Mouse (Mus musculus) forebrain, postnatal 0 days (tissue): Measurements from ENCODE around the gene Mdga1. TPM values are rescaled to one million over a fixed set of nuclear protein-coding genes. Genes with fewer than 3 reads are reported as not detected.

Source experiments
- ATAC-seq: fragments of 200-750 bp; cut with Nextera tagmentation; 2 replicates; pipeline ENCODE4 v1.8.0; 2017; ENCODE audit warnings: mild to moderate bottlenecking, moderate library complexity
- DNase-seq: peaks from one replicate; pipeline ENCODE4 v3.0.0-alpha.2; 2015
- H3K27ac ChIP-seq: fragments of 300-500 bp; sonication (generic); 2 replicates; pipeline ENCODE4 v1.5.1; 2014; ENCODE audit warnings: low read depth, mild to moderate bottlenecking, antibody characterized with exemption, low read length, moderate library complexity, mixed read lengths
- H3K27me3 ChIP-seq: fragments of 300-500 bp; sonication (generic); 2 replicates; pipeline ENCODE4 v1.6.1; 2014; ENCODE audit warnings: mild to moderate bottlenecking, low read length, mixed read lengths; ENCODE audit not compliant: insufficient read depth
- H3K36me3 ChIP-seq: fragments of 300-500 bp; sonication (generic); 2 replicates; pipeline ENCODE4 v1.6.1; 2014; ENCODE audit warnings: mild to moderate bottlenecking, moderate library complexity; ENCODE audit not compliant: insufficient read depth
- H3K4me1 ChIP-seq: fragments of 300-500 bp; sonication (generic); 2 replicates; pipeline ENCODE4 v1.6.1; 2014; ENCODE audit warnings: antibody characterized with exemption; ENCODE audit not compliant: insufficient read depth
- H3K4me2 ChIP-seq: fragments of 300-500 bp; sonication (generic); 2 replicates; pipeline ENCODE4 v1.6.1; 2014; ENCODE audit warnings: low read depth, mild to moderate bottlenecking, moderate library complexity
- H3K4me3 ChIP-seq: fragments of 300-500 bp; sonication (generic); 2 replicates; pipeline ENCODE4 v1.5.1; 2014; ENCODE audit warnings: low read depth, low read length, mixed read lengths
- H3K9ac ChIP-seq: fragments of 300-500 bp; sonication (generic); 2 replicates; pipeline ENCODE4 v1.6.1; 2014; ENCODE audit warnings: mild to moderate bottlenecking
- H3K9me3 ChIP-seq: fragments of 300-500 bp; sonication (generic); 2 replicates; pipeline ENCODE4 v1.6.1; 2016; ENCODE audit warnings: low read length
- CTCF ChIP-seq: sonication (generic); IDR thresholded peaks from 2 replicates; pipeline ENCODE4 v1.5.1; 2016; ENCODE audit warnings: antibody characterized with exemption, control low read depth, low read depth
- WGBS: fragments of 180-500 bp; shearing (Covaris S2); extraction: QIAGEN DNeasy Blood & Tissue Kit; methylation state at CpG from one replicate; pipeline ENCODE4 v1.1.7; 2014; 5-methylcytosine and 5-hydroxymethylcytosine counted together
- polyA plus RNA-seq: library from polyadenylated mRNA; unstranded; fragments of >200 nt; fragmentation: Nextera tagmentation; extraction: Ambion mirVana; gene quantifications from 2 replicates; pipeline ENCODE4 v1.2.1, GENCODE M21; 2015
- total RNA-seq: library from RNA; depleted of rRNA; stranded (reverse); fragments of >200 nt; gene quantifications from 2 replicates; pipeline ENCODE4 v1.2.3, GENCODE M21; 2014

The Mdga1 gene
- total and polyA plus RNA-seq, 2 experiments from 2014 or later: 10.9 to 45.7 TPM

DNA sequence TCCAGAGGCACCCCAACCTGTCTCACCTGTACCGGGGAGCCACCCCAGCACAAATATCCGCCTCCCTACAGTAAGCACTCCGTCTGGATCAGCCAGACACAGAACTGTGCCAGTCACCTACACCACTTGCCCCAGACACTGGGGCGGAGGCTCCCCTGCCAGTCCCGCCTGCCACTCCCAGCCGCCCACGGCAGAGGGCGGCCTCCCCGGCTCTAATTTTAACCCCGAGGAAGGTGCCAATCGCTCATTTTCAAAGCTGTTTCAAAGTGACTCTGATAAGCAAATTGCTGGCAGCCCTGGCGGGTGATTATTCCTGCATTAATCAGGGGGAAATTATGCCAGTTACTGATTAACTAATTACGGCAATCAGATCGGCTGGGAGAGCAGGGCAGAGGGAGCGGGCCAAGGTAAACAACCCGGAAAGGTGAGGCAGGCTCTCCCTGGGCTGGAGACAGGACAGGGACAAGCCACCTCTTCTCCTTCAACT, 41.1 kb downstream of the Mdga1 start:
- H3K9me3 ChIP-seq: no peaks in the 10 kb centered on the region
- ATAC-seq: peak; percentile 25; the same call in 1 of the 2 replicates
- 32% methylated on average over 16 of the region's 16 CpGs for WGBS

DNA sequence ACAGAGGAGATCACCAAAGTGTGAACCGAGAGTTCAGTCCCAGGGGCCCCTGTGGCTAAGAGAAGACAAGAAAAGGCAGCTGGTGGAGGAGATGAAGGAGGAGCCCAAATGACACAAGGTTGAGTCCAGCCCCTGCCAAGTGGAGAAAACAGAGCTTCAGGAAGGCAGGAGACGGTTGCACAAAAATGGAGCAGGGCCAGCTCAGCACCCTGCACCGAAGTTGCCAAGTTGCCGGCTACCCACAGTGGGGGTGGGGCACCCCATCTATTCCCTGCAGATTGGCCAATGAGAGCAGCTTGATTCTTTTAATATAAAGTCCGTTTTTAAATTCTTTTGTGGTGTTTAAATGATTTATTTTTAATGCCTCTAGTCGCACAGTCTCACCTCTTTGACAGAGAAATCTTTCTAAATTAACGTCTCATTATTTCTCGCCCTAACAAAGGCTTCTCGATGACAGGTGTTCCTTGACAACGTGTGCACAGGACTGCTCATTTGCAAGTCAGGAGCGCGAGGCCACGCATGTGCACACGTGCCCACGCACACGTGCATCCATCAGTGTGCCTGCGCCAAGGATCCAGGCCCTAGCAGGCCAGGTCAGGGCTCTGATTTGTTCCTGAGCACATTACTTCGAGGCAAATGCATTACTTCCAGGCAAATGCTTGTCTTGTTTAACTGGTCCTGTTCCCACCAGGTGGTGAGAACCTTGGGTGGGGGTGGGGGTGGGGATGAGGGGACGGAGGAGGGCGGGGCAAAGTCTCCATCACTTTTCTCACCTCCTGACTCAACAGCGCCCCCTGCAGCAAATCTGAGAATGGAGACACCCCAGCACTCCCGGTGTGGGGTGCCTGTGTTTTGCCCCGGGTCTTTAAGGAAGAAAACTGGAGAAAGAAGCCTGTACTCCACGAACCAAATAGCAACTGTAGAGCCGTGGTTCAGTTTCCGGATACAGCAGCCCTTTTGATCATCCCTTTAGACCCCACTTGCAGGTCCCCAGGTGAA, 44.0 kb downstream of the Mdga1 start:
- WGBS: 38% methylated on average over 26 of the region's 26 CpGs
- peak; percentile 60 for DNase-seq

More for the DNA sequence above, 41.1 kb downstream of the Mdga1 start:
- H3K36me3 ChIP-seq: no peaks in the 10 kb centered on the region
- no peak overlapping the region for H3K4me2 ChIP-seq
- no peak overlapping the region for H3K4me3 ChIP-seq
- peak; percentile 62 for DNase-seq
- no peaks in the 10 kb centered on the region for H3K27me3 ChIP-seq
- no peaks in the 10 kb centered on the region for H3K4me1 ChIP-seq
- H3K9ac ChIP-seq: no peak overlapping the region
- no peak for TF ChIP-seq CTCF
- no peak overlapping the region for H3K27ac ChIP-seq

DNA sequence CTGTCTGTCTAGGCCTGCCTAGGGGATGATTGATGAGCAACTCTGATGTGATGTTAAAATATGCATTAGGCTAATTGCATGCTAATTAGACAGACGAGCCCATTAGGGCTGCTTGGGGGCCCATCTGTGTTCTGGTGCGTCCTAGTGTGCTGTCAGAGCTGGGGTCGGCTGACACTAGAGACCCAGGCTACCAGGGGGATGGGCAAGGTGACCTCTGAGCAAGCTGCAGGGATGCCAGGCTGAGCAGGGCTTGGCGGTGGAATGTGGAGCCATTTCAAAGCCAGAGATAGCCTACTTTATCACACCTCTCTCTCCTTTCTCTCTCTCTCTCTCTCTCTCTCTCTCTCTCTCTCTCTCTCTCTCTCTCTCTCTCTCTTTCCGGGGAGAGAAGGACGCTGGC, 49.8 kb downstream of the Mdga1 start:
- Histone ChIP-seq H3K27ac (no peak overlapping the region), H3K4me3 (no peak overlapping the region), H3K9me3 (no peaks in the 10 kb centered on the region), H3K36me3 (no peaks in the 10 kb centered on the region), H3K27me3 (no peaks in the 10 kb centered on the region), H3K4me2 (no peak overlapping the region), H3K9ac (no peak overlapping the region), H3K4me1 (no peaks in the 10 kb centered on the region)
- 46% methylated on average over 6 of the region's 6 CpGs for WGBS
- no peak for ATAC-seq
- DNase-seq: no peak
- TF ChIP-seq CTCF: no peak

More for the DNA sequence above, 44.0 kb downstream of the Mdga1 start:
- Histone ChIP-seq H3K27ac (no peak overlapping the region), H3K9ac (no peak overlapping the region), H3K27me3 (no peaks in the 10 kb centered on the region), H3K4me3 (no peak overlapping the region), H3K4me1 (no peaks in the 10 kb centered on the region), H3K4me2 (no peak overlapping the region), H3K36me3 (no peaks in the 10 kb centered on the region), H3K9me3 (no peaks in the 10 kb centered on the region)
- peak; percentile 78 for ATAC-seq
- TF ChIP-seq CTCF: no peak

DNA sequence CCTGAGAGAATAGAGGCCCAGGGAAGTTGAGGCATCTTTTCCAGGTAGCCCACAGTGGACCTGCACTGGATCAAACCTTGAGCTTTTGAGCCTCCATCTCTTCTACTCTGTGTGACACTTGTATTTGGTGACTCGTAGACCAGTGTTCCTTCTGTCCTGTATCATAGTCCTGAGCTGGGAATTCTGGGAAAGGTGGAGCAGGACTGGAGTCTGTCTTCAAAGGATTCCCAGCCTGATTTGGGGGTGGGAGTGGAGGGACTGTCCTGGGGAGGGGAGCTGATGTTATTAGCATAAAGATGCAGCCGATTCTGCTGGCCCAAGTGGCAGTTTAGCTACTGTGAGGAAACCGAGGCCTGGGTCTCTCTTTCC, 50.4 kb downstream of the Mdga1 start:
- ATAC-seq: no peak

DNA sequence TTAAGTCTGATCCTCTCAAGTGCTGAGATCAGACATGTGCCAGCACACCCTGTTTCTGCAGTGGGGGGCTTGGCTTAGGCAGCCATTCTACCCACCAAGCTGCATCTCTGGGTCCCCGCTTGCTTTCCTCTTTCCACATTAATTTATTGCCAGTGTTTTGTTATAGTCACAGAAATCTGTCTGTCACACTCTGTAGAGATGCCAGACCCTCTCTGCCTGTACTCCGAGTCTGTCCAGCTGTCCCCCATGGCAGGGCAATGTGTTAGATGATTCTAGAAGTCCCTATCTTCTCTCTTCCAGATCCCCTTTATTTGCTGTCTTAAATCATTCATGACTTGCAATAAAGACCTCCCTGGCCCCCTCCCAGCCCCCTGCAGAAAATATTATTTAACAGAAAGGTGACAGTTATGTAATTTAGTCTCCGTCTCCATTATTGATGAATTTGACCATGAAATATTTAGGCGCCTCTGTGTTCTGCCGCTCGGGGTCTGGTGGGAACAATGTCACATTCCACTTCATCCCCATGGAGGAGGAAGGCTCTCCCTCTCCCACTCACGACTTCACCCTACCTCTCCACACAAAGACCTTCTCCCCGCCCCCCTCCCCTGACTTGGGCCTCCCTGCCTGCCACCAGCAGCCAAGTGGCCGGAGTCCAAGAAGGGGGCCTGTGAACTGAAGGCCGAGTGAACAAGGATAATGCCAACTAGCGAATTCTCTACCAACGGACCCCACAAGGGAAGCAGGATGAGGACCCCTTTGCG, 50.9 kb downstream of the Mdga1 start:
- 29% methylated on average over 13 of the region's 13 CpGs for WGBS

More for the DNA sequence above, 50.4 kb downstream of the Mdga1 start:
- no peaks in the 10 kb centered on the region for H3K27me3 ChIP-seq
- 53% methylated on average over 3 of the region's 3 CpGs for WGBS
- no peaks in the 10 kb centered on the region for H3K36me3 ChIP-seq
- no peak overlapping the region for H3K4me3 ChIP-seq
- DNase-seq: no peak
- no peak overlapping the region for H3K9ac ChIP-seq
- no peaks in the 10 kb centered on the region for H3K4me1 ChIP-seq
- H3K4me2 ChIP-seq: no peak overlapping the region
- no peak for TF ChIP-seq CTCF
- no peaks in the 10 kb centered on the region for H3K9me3 ChIP-seq
- no peak overlapping the region for H3K27ac ChIP-seq

DNA sequence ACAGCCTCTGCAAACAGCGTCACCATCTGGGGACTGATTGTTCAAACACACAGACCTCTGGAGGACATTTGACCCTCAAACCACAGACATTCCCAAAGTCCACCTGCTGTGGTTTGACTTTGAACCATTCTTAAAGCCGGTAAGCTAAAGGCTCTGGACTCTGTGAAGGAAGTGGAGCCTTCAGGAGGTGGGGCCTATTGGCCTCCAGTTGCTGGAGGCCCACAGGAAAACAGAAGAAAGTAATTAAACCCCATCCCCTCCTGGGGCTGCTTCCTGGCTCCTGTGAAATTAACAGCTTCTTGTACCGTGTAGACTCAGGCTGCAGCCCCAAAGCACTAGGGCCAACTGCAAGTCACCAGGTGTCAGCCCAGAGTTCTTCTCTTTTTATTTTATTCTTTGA, 52.9 kb downstream of the Mdga1 start:
- no peak for ATAC-seq
- H3K4me1 ChIP-seq: no peaks in the 10 kb centered on the region
- 34% methylated on average over 3 of the region's 3 CpGs for WGBS

More for the DNA sequence above, 50.9 kb downstream of the Mdga1 start:
- Histone ChIP-seq H3K27me3 (no peaks in the 10 kb centered on the region), H3K4me2 (no peak overlapping the region), H3K36me3 (no peaks in the 10 kb centered on the region), H3K9me3 (no peaks in the 10 kb centered on the region), H3K9ac (no peak overlapping the region), H3K27ac (no peak overlapping the region), H3K4me1 (no peaks in the 10 kb centered on the region), H3K4me3 (no peak overlapping the region)
- no peak for ATAC-seq
- DNase-seq: no peak
- TF ChIP-seq CTCF: no peak

DNA sequence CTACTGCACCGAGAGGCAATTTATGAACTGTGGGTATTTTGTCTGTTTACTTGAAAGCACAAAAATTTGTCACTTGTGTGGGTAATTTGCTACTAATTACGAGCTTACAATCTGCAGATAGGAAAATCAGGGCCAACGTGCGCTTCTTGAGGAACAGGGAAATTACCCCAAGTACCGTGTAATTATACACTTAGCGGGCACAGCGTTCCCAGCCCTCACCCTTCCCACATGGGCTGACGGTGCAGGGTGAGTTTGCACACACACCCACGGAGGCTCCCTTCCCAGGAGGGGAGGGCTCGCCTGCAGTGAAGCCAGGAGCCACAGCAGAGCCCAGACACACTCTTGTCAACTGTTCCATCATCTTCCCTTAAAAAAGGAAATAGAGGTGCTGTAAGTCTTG, 54.1 kb downstream of the Mdga1 start:
- ATAC-seq (peak; percentile 70; the same call in 1 of the 2 replicates), DNase-seq (peak; percentile 41)
- H3K27me3 ChIP-seq: no peaks in the 10 kb centered on the region
- no peak overlapping the region for H3K4me2 ChIP-seq
- H3K9me3 ChIP-seq: no peaks in the 10 kb centered on the region
- no peak overlapping the region for H3K4me3 ChIP-seq
- WGBS: 32% methylated on average over 10 of the region's 10 CpGs
- no peaks in the 10 kb centered on the region for H3K4me1 ChIP-seq
- H3K27ac ChIP-seq: no peak overlapping the region
- H3K36me3 ChIP-seq: no peaks in the 10 kb centered on the region
- no peak for TF ChIP-seq CTCF
- no peak overlapping the region for H3K9ac ChIP-seq

More for the DNA sequence above, 52.9 kb downstream of the Mdga1 start:
- Histone ChIP-seq H3K27ac (no peak overlapping the region), H3K9me3 (no peaks in the 10 kb centered on the region), H3K9ac (no peak overlapping the region), H3K36me3 (no peaks in the 10 kb centered on the region), H3K27me3 (no peaks in the 10 kb centered on the region), H3K4me3 (no peak overlapping the region), H3K4me2 (no peak overlapping the region)
- no peak for TF ChIP-seq CTCF
- no peak for DNase-seq
